Mouse (Mus musculus) adrenal gland, adult (tissue): ENCODE measurements around the gene Ak5.
A peak's percentile ranks its signal among the peaks of the same experiment; 100 is the strongest.
"Not testable (repeated sequence)": the region's sequence is repeated elsewhere in the genome, so short reads cannot be mapped to it uniquely, and the experiment has no call there.

Experiments
- DNase-seq, 2 experiments: peaks; one replicate each; pipeline ENCODE4 v3.0.0; 2022 to 2023; ENCODE audit warnings: low spot score in 1 of 2; ENCODE audit not compliant: inconsistent age in 2 of 2

The Ak5 gene

GRCm38 (mm10) chr3:152644610-152645009 lies 23.6 kb downstream of the Ak5 start:
- DNase-seq, result no peak

DNA sequence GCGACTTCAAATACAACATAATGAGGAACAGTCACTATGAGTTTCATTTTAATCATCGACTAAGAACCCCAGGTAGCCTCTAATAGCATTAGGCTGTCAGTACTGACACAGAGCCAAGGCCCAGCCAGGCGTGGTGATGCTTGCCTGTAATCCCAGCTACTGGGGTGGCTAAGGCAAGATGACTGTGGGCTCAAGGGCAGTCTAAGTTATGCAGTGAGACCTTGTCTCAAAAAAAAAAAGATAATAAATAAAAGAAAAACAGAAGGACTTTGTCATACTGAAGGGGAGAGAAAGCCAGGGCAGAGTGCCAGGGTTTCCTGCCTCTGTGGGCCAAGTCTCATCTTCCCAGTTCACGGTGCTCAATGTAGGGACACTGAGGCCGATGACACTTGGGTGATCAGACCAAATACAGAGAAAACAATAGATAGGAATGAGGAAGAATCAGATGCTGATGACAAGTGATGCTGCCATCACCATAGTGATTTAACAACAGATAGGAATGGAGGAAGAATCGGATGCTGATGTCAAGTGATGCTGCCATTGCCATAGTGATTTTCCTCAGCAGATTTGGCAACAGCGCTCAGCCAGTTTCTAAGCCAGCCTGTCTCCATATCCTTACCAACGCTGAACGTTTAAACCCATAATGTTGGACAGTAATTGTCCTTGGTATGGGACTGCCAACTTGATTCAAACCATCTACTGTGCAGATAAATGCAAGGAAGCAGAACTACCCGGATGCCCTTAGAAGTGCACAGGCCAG lies 42.9 kb downstream of the Ak5 start:
- peak in 1 of 2 experiments; percentile 61 for DNase-seq

DNA sequence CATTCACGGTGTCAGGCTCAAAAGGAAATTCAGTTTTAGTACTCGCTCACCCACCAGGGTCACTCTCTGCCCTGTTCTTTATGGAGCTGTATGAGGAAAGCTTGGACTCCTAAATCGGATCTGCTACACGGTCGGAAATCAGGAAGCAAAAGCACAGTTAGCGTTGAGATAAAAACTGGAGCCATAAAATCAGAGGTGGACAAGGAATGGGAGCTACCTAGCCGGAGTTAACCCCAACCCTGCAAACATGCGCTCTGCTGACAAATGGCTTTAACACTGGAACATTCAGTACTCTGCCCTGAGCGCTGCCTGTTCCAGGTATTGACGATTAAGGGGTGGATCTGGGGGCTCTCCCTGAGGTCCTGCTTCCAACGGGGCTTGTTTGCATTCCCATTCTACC lies 47.6 kb downstream of the Ak5 start:
- no peak for DNase-seq

GRCm38 (mm10) chr3:152620058-152620457 lies 48.1 kb downstream of the Ak5 start:
- DNase-seq, result no peak

- DNase-seq, result no peak
These were observed 59.1 kb downstream of the Ak5 start for GRCm38 (mm10) chr3:152609076-152609475.

- DNase-seq, result no peak
These were observed 62.3 kb downstream of the Ak5 start for GRCm38 (mm10) chr3:152605849-152606248.

GRCm38 (mm10) chr3:152599679-152600078 lies 68.5 kb downstream of the Ak5 start:
- DNase-seq, result no peak

- DNase-seq, result no peak
These were observed 71.6 kb downstream of the Ak5 start for GRCm38 (mm10) chr3:152596406-152597050.

DNA sequence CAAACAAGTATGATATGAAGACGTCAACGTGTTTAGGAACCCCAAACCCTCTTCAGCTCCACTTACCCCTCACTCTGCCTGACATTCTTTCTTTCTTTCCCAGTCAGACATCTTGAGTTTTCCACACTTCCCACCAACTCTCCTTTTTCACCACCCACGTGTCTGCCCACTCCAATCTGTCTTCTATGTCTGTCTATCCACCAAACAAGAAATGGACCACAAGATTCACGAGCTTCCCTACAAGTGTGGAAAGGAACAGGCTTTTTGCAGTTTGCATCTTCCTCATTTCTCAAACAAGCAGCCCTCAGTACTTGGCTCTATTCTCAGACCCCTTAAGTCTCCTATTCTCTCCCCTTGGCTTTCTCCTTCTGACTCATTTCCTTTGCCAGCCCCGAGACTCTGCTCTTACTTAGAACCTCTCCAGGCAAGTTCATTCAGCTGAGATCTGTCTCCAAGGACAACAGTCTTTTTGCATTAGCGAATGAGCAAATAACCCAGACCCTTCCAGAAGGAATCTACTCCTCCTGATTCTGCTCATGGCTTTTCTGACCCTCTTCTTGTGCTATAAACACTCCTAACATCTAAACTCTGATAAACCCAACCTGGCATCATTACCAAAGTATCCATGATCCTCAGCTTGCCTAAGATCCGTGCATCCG lies 75.3 kb downstream of the Ak5 start:
- no peak for DNase-seq

GRCm38 (mm10) chr3:152590491-152590890 lies 77.7 kb downstream of the Ak5 start:
- DNase-seq, result peak; percentile 31 to 32

GRCm38 (mm10) chr3:152589101-152589500 lies 79.1 kb downstream of the Ak5 start:
- not testable (repeated sequence) for DNase-seq

DNA sequence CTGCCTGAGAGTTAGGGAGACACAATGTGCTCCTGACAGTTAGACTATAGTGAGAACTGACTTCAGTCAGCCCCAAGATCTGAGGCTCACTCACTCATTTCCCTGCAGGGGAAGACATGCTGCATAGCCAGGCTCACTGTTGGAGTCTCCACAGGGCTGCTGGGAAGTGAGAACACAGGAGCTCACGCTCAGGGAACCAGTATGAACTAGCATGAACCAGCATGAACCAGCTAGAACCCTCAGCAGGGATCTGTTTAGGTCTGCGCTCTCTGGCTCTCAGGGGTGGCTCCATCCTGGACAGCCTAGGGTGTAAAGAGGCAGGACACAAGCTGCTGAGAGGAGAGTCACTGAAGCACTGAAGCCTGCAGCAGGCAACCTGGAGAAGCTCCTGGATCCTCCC lies 81.2 kb downstream of the Ak5 start:
- DNase-seq, result no peak

DNA sequence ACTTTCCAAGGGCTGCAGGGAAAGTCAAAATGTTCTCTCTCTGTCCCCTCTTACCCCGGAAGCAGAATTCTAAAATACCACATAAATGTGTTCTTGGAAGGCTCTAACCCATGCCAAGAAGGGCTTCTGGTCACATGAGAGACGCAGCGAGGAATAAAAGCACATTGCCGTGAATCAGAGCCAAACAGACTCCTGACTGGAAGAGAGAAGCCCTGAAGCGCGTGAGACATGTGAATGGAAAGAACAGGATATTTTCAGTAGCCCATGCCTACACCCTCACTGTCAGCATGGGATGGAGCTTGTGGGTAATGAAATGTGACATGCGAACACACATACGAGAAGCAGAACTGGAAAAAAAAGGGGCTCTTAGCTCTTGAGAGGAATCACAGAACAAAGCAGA lies 82.0 kb downstream of the Ak5 start:
- no peak for DNase-seq

GRCm38 (mm10) chr3:152585581-152585980 lies 82.6 kb downstream of the Ak5 start:
- DNase-seq, result no peak

GRCm38 (mm10) chr3:152583033-152583432 lies 85.1 kb downstream of the Ak5 start:
- no peak for DNase-seq

GRCm38 (mm10) chr3:152581853-152582252 lies 86.3 kb downstream of the Ak5 start:
- DNase-seq, result peak in 1 of 2 experiments; percentile 52

- DNase-seq, result no peak
These were observed 88.1 kb downstream of the Ak5 start for GRCm38 (mm10) chr3:152579984-152580591.

GRCm38 (mm10) chr3:152578282-152579228 lies 89.6 kb downstream of the Ak5 start:
- no peak for DNase-seq

DNA sequence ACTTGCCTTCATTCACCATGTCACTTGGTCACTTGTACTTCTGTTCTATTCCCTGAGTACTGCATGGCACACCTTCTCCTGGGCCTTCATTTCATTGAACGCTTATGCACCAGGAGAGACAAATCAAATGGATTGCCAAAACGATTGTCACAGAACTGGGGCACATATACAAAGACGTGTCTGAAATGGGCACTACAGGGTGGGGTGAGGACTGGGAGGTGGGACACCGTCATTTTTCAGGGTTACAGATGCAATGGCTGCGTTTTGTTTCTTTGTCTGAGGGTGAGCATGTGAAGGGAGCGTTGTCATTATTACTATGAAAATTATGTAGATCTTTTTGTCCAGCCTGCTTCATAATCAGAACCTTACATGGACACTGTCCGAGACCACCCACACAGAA lies 90.4 kb downstream of the Ak5 start:
- no peak for DNase-seq

DNA sequence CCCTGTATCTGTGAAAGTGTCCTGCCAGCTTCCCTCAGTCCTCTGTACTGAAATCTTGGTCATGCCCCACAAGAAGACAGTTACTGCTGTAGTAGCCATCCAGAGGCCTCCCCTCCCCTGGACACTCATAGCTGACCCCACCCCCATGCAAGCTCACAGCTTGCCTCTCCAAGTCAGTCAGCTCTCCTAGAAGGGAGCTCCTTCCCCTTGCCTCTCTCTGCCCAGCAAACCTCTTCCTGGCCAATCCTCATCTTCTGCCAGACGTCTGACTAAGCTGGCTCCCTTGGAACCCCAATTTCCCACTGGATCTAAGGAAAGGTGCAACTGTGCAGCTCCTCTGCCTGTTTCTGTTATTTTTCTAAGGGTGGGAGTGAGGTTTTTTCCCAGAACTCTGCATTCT lies 90.9 kb downstream of the Ak5 start:
- DNase-seq, result no peak

DNA sequence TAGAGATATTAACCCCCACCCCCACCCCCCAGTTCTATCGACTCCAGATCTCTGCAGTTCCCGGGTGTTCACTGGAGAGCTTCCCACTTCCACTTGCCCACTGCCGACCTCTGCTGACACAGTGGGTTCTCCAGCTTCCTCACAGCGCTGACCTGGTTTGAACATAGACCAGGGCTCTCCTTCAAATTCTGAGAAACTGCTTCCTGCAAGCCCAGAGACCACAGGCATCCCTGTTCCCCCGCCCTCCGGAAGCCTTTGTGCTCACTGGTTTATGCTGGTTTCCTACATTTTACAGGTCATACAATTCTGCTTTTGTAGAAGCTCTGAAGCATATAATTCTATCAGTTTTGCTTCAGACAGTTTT lies 98.9 kb downstream of the Ak5 start:
- DNase-seq, result no peak
